ENCODE assay signal across 25 mouse cellular contexts in the genomic region with DNA sequence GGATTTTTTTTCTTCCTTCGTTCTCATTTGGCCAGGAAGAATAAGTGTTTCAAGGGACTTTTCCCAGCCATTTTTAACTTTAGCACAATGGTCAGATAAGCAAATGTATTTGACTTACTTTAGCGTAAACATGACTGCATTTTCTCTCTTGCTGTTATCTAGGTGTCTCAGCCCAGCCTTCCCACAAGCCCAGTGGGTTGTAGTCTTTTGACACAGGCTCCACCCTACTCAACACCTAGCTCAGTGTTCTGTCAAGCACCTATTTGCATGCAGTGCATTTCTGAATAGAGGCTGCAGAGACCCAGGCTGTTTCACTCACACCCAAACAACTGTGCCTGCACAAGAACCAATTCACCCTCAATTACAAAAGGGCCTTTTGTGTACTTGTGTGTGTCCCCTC.
DNase-seq lines count a peak whose midpoint lies in the region; ATAC-seq and TF ChIP-seq lines count a peak whose summit lies in the region.
"Had no signal": no experiment of that assay in that cellular context is flagged by ENCODE, and none has a peak within 500 bp of the region (broad histone marks: within the 10 kb centered on the region; RNA-seq: fewer than 3 reads in every experiment).

No protein-coding gene starts in this region.

- TF ChIP-seq EP300 in liver, postnatal 0 days (IDR thresholded peaks at IDR 0.05; ENCODE audit: low read depth) = no peak
- no peak for TF ChIP-seq EP300 in liver, embryonic 14.5 days (IDR thresholded peaks at IDR 0.05; ENCODE audit: low read depth)

- no peak overlapping the region for H3K9ac ChIP-seq in liver, postnatal 0 days (replicated peaks)
- H3K9ac ChIP-seq in liver, embryonic 11.5 days (ENCODE audit: low read depth, low read length) = no peak overlapping the region
- no peak overlapping the region for H3K9ac ChIP-seq in liver, embryonic 14.5 days (replicated peaks)
- H3K9ac ChIP-seq: forebrain, postnatal 0 days; heart, embryonic 13.5 days; hindbrain, embryonic 14.5 days had no signal

- H3K27me3 ChIP-seq in liver, postnatal 0 days (ENCODE audit: insufficient read depth, low read length) = no peaks in the 10 kb centered on the region
- no peaks in the 10 kb centered on the region for H3K27me3 ChIP-seq in liver, embryonic 11.5 days (replicated peaks; ENCODE audit: control insufficient read depth, insufficient read depth, low read length)
- no peaks in the 10 kb centered on the region for H3K27me3 ChIP-seq in liver, embryonic 14.5 days (ENCODE audit: control insufficient read depth, insufficient read depth, low read length)
- H3K27me3 ChIP-seq: CH12.LX; heart, embryonic 13.5 days had no signal

- no peaks in the 10 kb centered on the region for H3K4me1 ChIP-seq in liver, postnatal 0 days (ENCODE audit: insufficient read depth)
- no peaks in the 10 kb centered on the region for H3K4me1 ChIP-seq in liver, embryonic 11.5 days (replicated peaks; ENCODE audit: control insufficient read depth, insufficient read depth, low read length)
- peaks cover 0 to 6% of the 10 kb centered on the region in 2 experiments; a peak in 2 of 4 replicates for H3K4me1 ChIP-seq in liver, embryonic 14.5 days (replicated peaks; ENCODE audit: control insufficient read depth in 2 of 2, insufficient read depth in 2 of 2, low read length in 1 of 2)
- H3K4me1 ChIP-seq: heart, embryonic 13.5 days had no signal

- no peaks in the 10 kb centered on the region for H3K36me3 ChIP-seq in liver, postnatal 0 days (replicated peaks; ENCODE audit: insufficient read depth, low read length)
- H3K36me3 ChIP-seq in liver, embryonic 11.5 days (ENCODE audit: control insufficient read depth, insufficient read depth, low read length) = no peaks in the 10 kb centered on the region
- H3K36me3 ChIP-seq in liver, embryonic 14.5 days (replicated peaks; ENCODE audit: control insufficient read depth, insufficient read depth, low read depth) = no peaks in the 10 kb centered on the region
- H3K36me3 ChIP-seq: heart, embryonic 13.5 days had no signal

- 43% methylated on average over 2 of the region's 2 CpGs for WGBS in liver, postnatal 0 days (ENCODE audit: insufficient replicate concordance)
- WGBS in liver, embryonic 11.5 days = 51% methylated on average over 2 of the region's 2 CpGs
- WGBS in liver, embryonic 14.5 days (ENCODE audit: insufficient replicate concordance) = 38% methylated on average over 2 of the region's 2 CpGs

- no peaks in the 10 kb centered on the region for H3K9me3 ChIP-seq in liver, postnatal 0 days (ENCODE audit: low read length)
- H3K9me3 ChIP-seq in liver, embryonic 11.5 days (ENCODE audit: control insufficient read depth, low read length) = no peaks in the 10 kb centered on the region
- no peaks in the 10 kb centered on the region for H3K9me3 ChIP-seq in liver, embryonic 14.5 days (ENCODE audit: control insufficient read depth, low read length)
- H3K9me3 ChIP-seq: heart, embryonic 13.5 days had no signal

- H3K4me2 ChIP-seq in liver, postnatal 0 days (ENCODE audit: low read depth, low read length) = no peak overlapping the region
- no peak overlapping the region for H3K4me2 ChIP-seq in liver, embryonic 11.5 days
- no peak overlapping the region for H3K4me2 ChIP-seq in liver, embryonic 14.5 days (ENCODE audit: low read depth)
- H3K4me2 ChIP-seq: heart, embryonic 13.5 days; hindbrain, embryonic 14.5 days had no signal

- H3K27ac ChIP-seq in liver, postnatal 0 days (ENCODE audit: low read depth) = no peak overlapping the region
- no peak overlapping the region for H3K27ac ChIP-seq in liver, embryonic 11.5 days (ENCODE audit: low read depth, low read length)
- H3K27ac ChIP-seq in liver, embryonic 14.5 days = no peak overlapping the region
- H3K27ac ChIP-seq: gastrocnemius, adult 2 months; heart, embryonic 13.5 days; hindbrain, embryonic 14.5 days; hindbrain, postnatal 0 days had no signal

- H3K4me3 ChIP-seq in liver, postnatal 0 days (ENCODE audit: low read depth, low read length) = no peak overlapping the region
- H3K4me3 ChIP-seq in liver, embryonic 11.5 days (ENCODE audit: low read depth, low read length) = no peak overlapping the region
- H3K4me3 ChIP-seq in liver, embryonic 14.5 days (ENCODE audit: insufficient read depth in 1 of 2, low read depth in 2 of 2, low read length in 2 of 2) = no peak overlapping the region
- H3K4me3 ChIP-seq: gastrocnemius, adult 2 months; heart, embryonic 13.5 days had no signal

- no peak for ATAC-seq in liver, postnatal 0 days
- ATAC-seq in liver, embryonic 11.5 days (replicated peaks; ENCODE audit: low FRiP score) = peak; percentile 62; the same call in 1 of the 2 replicates
- ATAC-seq in liver, embryonic 14.5 days (ENCODE audit: insufficient read depth) = peak; percentile 31; the same call in 1 of the 2 replicates
- ATAC-seq: forebrain, embryonic 14.5 days; forebrain, postnatal 0 days; hindbrain, postnatal 0 days; inflammation-experienced regulatory T-cells, adult 6 months had no signal

- TF ChIP-seq CTCF in liver, postnatal 0 days (IDR thresholded peaks at IDR 0.05; ENCODE audit: low read depth) = no peak
- no peak for TF ChIP-seq CTCF in liver, embryonic 14.5 days (IDR thresholded peaks at IDR 0.05; ENCODE audit: low read depth)

- DNase-seq in liver = peak; percentile 24
- no peak for DNase-seq in liver, postnatal 0 days
- DNase-seq in liver, embryonic 11.5 days (ENCODE audit: low spot score) = no peak
- no peak for DNase-seq in liver, embryonic 14.5 days (ENCODE audit: low read depth in 3 of 3, low spot score in 3 of 3)
- DNase-seq in embryo, embryonic 11 days = no peak
- DNase-seq in B cell, adult 2 months = no peak
- DNase-seq in embryo, embryonic 9.5 days (ENCODE audit: extremely low spot score) = no peak
- DNase-seq: adrenal gland, postnatal 10 days; adrenal gland, postnatal 36 days; cerebellum, adult 11 months; cerebellum, adult 2 months; cerebellum, adult 9-11 months; cerebellum, postnatal 25 days; forebrain, postnatal 0 days; gastrocnemius, adult 2 months; gastrocnemius, postnatal 14 days; heart, adult 18-20 months; heart, postnatal 14 days; heart, postnatal 4 days had no signal
